Mouse (Mus musculus): ENCODE results near the gene Cpne1.

- no peak for TF ChIP-seq POLR2A (IDR thresholded peaks at IDR 0.05; ENCODE audit: insufficient read depth, low read length)
- no peak for TF ChIP-seq EP300 (IDR thresholded peaks at IDR 0.05; ENCODE audit: insufficient read depth, low read depth, low read length)
- TF ChIP-seq CTCF (IDR thresholded peaks at IDR 0.05; ENCODE audit: low read depth, low read length), result no peak
Observed at GRCm38 (mm10) chr2:156073725-156074124, 38.0 kb downstream of the Cpne1 start.

Data from ES-Bruce4 (cell line).